Mouse (Mus musculus) ES-E14 (cell line): ENCODE measurements around the gene Slc39a11. TPM values are rescaled to one million over a fixed set of nuclear protein-coding genes. Genes with fewer than 3 reads are reported as not detected.

Source experiments
- DNase-seq: peaks from one replicate; pipeline ENCODE4 v3.0.0-alpha.2; 2013; ENCODE audit warnings: low read depth, low spot score
- H3K27ac ChIP-seq: 2 replicates; pipeline ENCODE4 v1.5.1; 2012; ENCODE audit warnings: low read depth, mild to moderate bottlenecking, low read length, moderate library complexity, mixed read lengths; ENCODE audit not compliant: poor library complexity, insufficient read depth, severe bottlenecking
- H3K36me3 ChIP-seq: 2 replicates; pipeline ENCODE4 v1.6.1; 2012; ENCODE audit warnings: mild to moderate bottlenecking, low read length, moderate library complexity, mixed read lengths; ENCODE audit not compliant: control insufficient read depth, poor library complexity, insufficient read depth, severe bottlenecking
- H3K4me1 ChIP-seq, 2 experiments: fragments of 150-350 bp in 1 of 2; sonication (generic) in 1 of 2; 2 replicates each; pipeline ENCODE4 v1.6.1; 2012; ENCODE audit warnings: low read length in 2 of 2, mild to moderate bottlenecking in 1 of 2, mixed read lengths in 1 of 2; ENCODE audit not compliant: control insufficient read depth in 2 of 2, insufficient read depth in 2 of 2, poor library complexity in 1 of 2
- H3K4me3 ChIP-seq, 2 experiments: fragments of 150-350 bp in 1 of 2; sonication (generic) in 1 of 2; 2 replicates each; pipeline ENCODE4 v1.5.1; 2012; ENCODE audit warnings: low read length in 2 of 2, low read depth in 1 of 2, mild to moderate bottlenecking in 1 of 2, mixed read lengths in 1 of 2; ENCODE audit not compliant: insufficient read depth in 1 of 2, poor library complexity in 1 of 2, severe bottlenecking in 1 of 2
- H3K9ac ChIP-seq: 2 replicates; pipeline ENCODE4 v1.6.1; 2012; ENCODE audit warnings: low read depth, mild to moderate bottlenecking, low read length, mixed read lengths; ENCODE audit not compliant: poor library complexity, insufficient read depth, severe bottlenecking
- H3K9me3 ChIP-seq: fragments of 150-350 bp; sonication (generic); 2 replicates; pipeline ENCODE4 v1.6.1; 2012; ENCODE audit warnings: low read depth, mild to moderate bottlenecking, low read length; ENCODE audit not compliant: control insufficient read depth, insufficient read depth
- CHD2 ChIP-seq: IDR thresholded peaks from 2 replicates; pipeline ENCODE4 v1.6.1; 2014; ENCODE audit warnings: mild to moderate bottlenecking, low read depth, low read length, inconsistent platforms
- HCFC1 ChIP-seq: IDR thresholded peaks from 2 replicates; pipeline ENCODE4 v1.6.1; 2012; ENCODE audit warnings: low read length, inconsistent platforms, borderline replicate concordance; ENCODE audit not compliant: insufficient read depth
- MAFK ChIP-seq: IDR thresholded peaks from 2 replicates; pipeline ENCODE4 v1.6.1; 2014; ENCODE audit warnings: mild to moderate bottlenecking, low read depth, low read length, inconsistent platforms; ENCODE audit not compliant: insufficient read depth
- ZC3H11A ChIP-seq: IDR thresholded peaks from 2 replicates; pipeline ENCODE4 v1.6.1; 2012; ENCODE audit warnings: low read depth, mild to moderate bottlenecking, inconsistent platforms, low read length, borderline replicate concordance
- ZNF384 ChIP-seq: IDR thresholded peaks from 2 replicates; pipeline ENCODE4 v1.6.1; 2012; ENCODE audit warnings: low read depth, low read length, inconsistent platforms
- in situ Hi-C, 2 experiments: fragments of 600-800 bp; cut with MboI; formaldehyde crosslinking; loops; one replicate each; pipeline ENCODE4 v1.15.1; 2025; ENCODE audit warnings: low sequenced_read_pairs in 2 of 2, inconsistent platforms in 1 of 2; ENCODE audit not compliant: unreplicated experiment in 2 of 2
- total RNA-seq: library from RNA; depleted of rRNA; stranded (reverse); fragments of 300-350 nt; gene quantifications from 2 replicates; pipeline ENCODE4 v1.2.3, GENCODE M21; 2012

Slc39a11 gene
- total RNA-seq, 1 experiment = 17.0 TPM

GRCm38 (mm10) chr11:113230410-113231132 is 419.3 kb downstream of the Slc39a11 start:
- no peaks in the 10 kb centered on the region for H3K36me3 ChIP-seq
- H3K9me3 ChIP-seq = no peaks in the 10 kb centered on the region
- H3K9ac ChIP-seq = no peak overlapping the region
- no peak overlapping the region for H3K27ac ChIP-seq
- in situ Hi-C loops = no loop called here
- no peaks in the 10 kb centered on the region for H3K4me1 ChIP-seq
- no peak overlapping the region for H3K4me3 ChIP-seq
- TF ChIP-seq CHD2 = no peak
- DNase-seq = no peak

GRCm38 (mm10) chr11:113225748-113226147 is 424.1 kb downstream of the Slc39a11 start:
- no peaks in the 10 kb centered on the region for H3K4me1 ChIP-seq
- in situ Hi-C loops = no loop called here
- no peak overlapping the region for H3K27ac ChIP-seq
- H3K9me3 ChIP-seq = no peaks in the 10 kb centered on the region
- H3K4me3 ChIP-seq = no peak overlapping the region
- TF ChIP-seq ZC3H11A = no peak
- TF ChIP-seq MAFK = no peak
- TF ChIP-seq ZNF384 = no peak
- no peak for TF ChIP-seq HCFC1
- TF ChIP-seq CHD2 = no peak
- no peak for DNase-seq
- no peaks in the 10 kb centered on the region for H3K36me3 ChIP-seq
- no peak overlapping the region for H3K9ac ChIP-seq

- no peaks in the 10 kb centered on the region for H3K36me3 ChIP-seq
- no peak overlapping the region for H3K27ac ChIP-seq
- in situ Hi-C loops = no loop called here
- no peak overlapping the region for H3K4me3 ChIP-seq
- no peaks in the 10 kb centered on the region for H3K9me3 ChIP-seq
- TF ChIP-seq HCFC1 = no peak
- no peak for TF ChIP-seq CHD2
- TF ChIP-seq ZC3H11A = no peak
- no peak for TF ChIP-seq MAFK
- TF ChIP-seq ZNF384 = no peak
- no peaks in the 10 kb centered on the region for H3K4me1 ChIP-seq
- DNase-seq = no peak
- H3K9ac ChIP-seq = no peak overlapping the region
Measured at GRCm38 (mm10) chr11:113223756-113224323, 426.0 kb downstream of the Slc39a11 start.

DNA sequence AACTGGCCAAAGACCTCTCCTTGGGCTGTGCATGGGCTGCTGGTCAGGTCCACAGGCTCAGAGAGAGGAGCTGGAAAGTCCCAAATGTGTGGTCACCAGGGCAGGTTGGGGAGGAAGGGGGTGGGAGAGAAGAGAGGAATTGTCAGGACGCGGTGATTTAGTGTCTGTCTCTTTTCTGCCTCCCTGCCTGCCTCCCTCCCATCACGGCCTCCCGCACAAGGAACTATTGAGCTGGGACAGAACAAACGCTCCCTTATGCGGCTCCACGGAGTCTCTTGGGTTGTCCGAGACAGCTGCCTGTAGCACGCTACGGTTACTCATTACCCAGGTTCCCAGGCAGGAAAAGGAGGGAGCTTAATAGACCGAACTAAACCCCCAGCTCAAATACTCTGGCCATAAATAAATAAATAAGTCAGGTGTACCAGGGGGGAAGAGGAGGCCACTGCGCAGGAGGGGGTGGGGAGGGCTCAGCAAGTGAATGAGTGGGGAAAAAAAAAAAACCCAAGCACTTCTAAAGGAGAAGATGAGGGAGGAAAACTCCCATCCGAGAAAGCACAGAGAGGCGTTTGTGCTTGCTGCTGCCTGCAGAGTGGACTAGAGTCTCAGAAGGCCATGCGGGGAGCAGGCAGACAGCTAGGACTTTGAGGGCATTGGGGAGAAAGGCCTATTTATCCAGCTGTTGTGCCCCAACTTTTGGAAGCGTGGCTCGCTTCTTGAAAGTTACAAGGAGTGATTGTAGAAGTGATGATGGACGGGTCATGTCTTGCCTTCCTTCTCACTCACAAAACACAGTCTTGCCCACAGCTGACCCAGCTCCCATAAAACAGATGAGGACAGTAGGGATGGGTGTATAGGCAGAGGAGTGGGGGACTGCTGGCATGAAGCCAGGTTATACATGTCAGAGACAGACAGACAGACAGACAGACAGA is 428.3 kb downstream of the Slc39a11 start:
- in situ Hi-C loops = no loop called here
- DNase-seq = no peak
- no peak overlapping the region for H3K4me3 ChIP-seq

More for the DNA sequence above, 428.3 kb downstream of the Slc39a11 start:
- H3K4me1 ChIP-seq = no peaks in the 10 kb centered on the region
- H3K36me3 ChIP-seq = no peaks in the 10 kb centered on the region
- no peak for TF ChIP-seq ZC3H11A
- TF ChIP-seq CHD2 = no peak
- TF ChIP-seq HCFC1 = no peak
- no peak for TF ChIP-seq ZNF384
- no peak for TF ChIP-seq MAFK
- no peak overlapping the region for H3K27ac ChIP-seq
- no peaks in the 10 kb centered on the region for H3K9me3 ChIP-seq
- H3K9ac ChIP-seq = no peak overlapping the region
